Mouse (Mus musculus) heart, embryonic 14.5 days (tissue): ENCODE data around the gene Etfbkmt. TPM values are rescaled to one million over a fixed set of nuclear protein-coding genes. Genes with fewer than 3 reads are reported as not detected.
"Not testable (repeated sequence)": the region's sequence is repeated elsewhere in the genome, so short reads cannot be mapped to it uniquely, and the experiment has no call there.

ENCODE experiments used
- ATAC-seq: fragments of 200-750 bp; cut with Nextera tagmentation; 2 replicates; pipeline ENCODE4 v1.8.0; 2017; ENCODE audit warnings: low read depth, moderate TSS enrichment; ENCODE audit not compliant: insufficient number of reproducible peaks, insufficient read depth, low FRiP score
- H3K27ac ChIP-seq, 2 experiments: fragments of 200-500 bp in 1 of 2; fragments of 300-500 bp in 1 of 2; sonication (generic) in 1 of 2; replicated peaks in 1 of 2; 2 replicates each; pipeline ENCODE4 v1.5.1; 2012 to 2014; ENCODE audit warnings: low read depth in 2 of 2, low read length in 2 of 2, control low read depth in 1 of 2, mild to moderate bottlenecking in 1 of 2, mixed read lengths in 1 of 2; ENCODE audit not compliant: control insufficient read depth in 1 of 2, insufficient read depth in 1 of 2
- H3K27me3 ChIP-seq: fragments of 300-500 bp; sonication (generic); 2 replicates; pipeline ENCODE4 v1.6.1; 2014; ENCODE audit warnings: mild to moderate bottlenecking, low read length, control low read depth; ENCODE audit not compliant: control insufficient read depth, insufficient read depth
- H3K36me3 ChIP-seq: fragments of 300-500 bp; sonication (generic); 2 replicates; pipeline ENCODE4 v1.6.1; 2014; ENCODE audit warnings: mild to moderate bottlenecking, control low read depth, low read length, mixed read lengths; ENCODE audit not compliant: control insufficient read depth, insufficient read depth
- H3K4me1 ChIP-seq, 2 experiments: fragments of 200-500 bp in 1 of 2; fragments of 300-500 bp in 1 of 2; sonication (generic) in 1 of 2; 2 replicates each; pipeline ENCODE4 v1.6.1; 2012 to 2014; ENCODE audit warnings: low read length in 2 of 2, control low read depth in 1 of 2, mixed read lengths in 1 of 2; ENCODE audit not compliant: control insufficient read depth in 2 of 2, insufficient read depth in 2 of 2
- H3K4me2 ChIP-seq: fragments of 300-500 bp; sonication (generic); 2 replicates; pipeline ENCODE4 v1.6.1; 2014; ENCODE audit warnings: mild to moderate bottlenecking, low read length
- H3K4me3 ChIP-seq, 2 experiments: fragments of 200-500 bp in 1 of 2; fragments of 300-500 bp in 1 of 2; sonication (generic) in 1 of 2; 2 replicates each; pipeline ENCODE4 v1.5.1; 2012 to 2014; ENCODE audit warnings: low read length in 2 of 2, mild to moderate bottlenecking in 2 of 2, control low read depth in 1 of 2, low read depth in 1 of 2, moderate library complexity in 1 of 2; ENCODE audit not compliant: control insufficient read depth in 1 of 2, insufficient read depth in 1 of 2
- H3K9ac ChIP-seq: fragments of 300-500 bp; sonication (generic); 2 replicates; pipeline ENCODE4 v1.6.1; 2014; ENCODE audit warnings: mild to moderate bottlenecking, low read length
- H3K9me3 ChIP-seq: fragments of 300-500 bp; sonication (generic); 2 replicates; pipeline ENCODE4 v1.6.1; 2016; ENCODE audit warnings: low read length, control low read depth; ENCODE audit not compliant: control insufficient read depth
- WGBS: fragments of 180-500 bp; shearing (Covaris S2); extraction: QIAGEN DNeasy Blood & Tissue Kit; methylation state at CpG from one replicate; pipeline ENCODE4 v1.1.7; 2014; 5-methylcytosine and 5-hydroxymethylcytosine counted together
- polyA plus RNA-seq: library from polyadenylated mRNA; unstranded; fragments of >200 nt; fragmentation: Nextera tagmentation; extraction: Ambion mirVana; gene quantifications from 2 replicates; pipeline ENCODE4 v1.2.1, GENCODE M21; 2014

Etfbkmt gene
- polyA plus RNA-seq, 1 experiment from 2014 or later, result 15.5 TPM

DNA sequence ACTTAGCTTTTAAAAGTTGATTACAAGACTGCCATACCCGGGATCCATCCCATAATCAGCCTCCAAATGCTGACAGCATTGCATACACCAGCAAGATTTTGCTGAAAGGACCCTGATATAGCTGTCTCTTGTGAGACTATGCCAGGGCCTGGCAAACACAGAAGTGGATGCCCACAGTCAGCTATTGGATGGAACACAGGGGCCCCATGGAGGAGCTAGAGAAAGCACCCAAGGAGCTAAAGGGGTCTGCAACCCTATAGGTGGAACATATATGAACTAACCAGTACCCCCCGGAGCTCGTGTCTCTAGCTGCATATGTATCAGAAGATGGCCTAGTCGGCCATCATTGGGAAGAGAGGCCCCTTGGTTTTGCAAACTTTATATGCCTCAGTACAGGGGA is 30.3 kb downstream of the Etfbkmt start:
- H3K27ac ChIP-seq, H3K27me3 ChIP-seq, H3K4me3 ChIP-seq, ATAC-seq, H3K4me1 ChIP-seq, H3K9ac ChIP-seq, H3K4me2 ChIP-seq, H3K9me3 ChIP-seq: not testable (repeated sequence)
- WGBS, result 88% methylated on average over 4 of the region's 4 CpGs
- peaks cover 39% of the 10 kb centered on the region for H3K36me3 ChIP-seq

DNA sequence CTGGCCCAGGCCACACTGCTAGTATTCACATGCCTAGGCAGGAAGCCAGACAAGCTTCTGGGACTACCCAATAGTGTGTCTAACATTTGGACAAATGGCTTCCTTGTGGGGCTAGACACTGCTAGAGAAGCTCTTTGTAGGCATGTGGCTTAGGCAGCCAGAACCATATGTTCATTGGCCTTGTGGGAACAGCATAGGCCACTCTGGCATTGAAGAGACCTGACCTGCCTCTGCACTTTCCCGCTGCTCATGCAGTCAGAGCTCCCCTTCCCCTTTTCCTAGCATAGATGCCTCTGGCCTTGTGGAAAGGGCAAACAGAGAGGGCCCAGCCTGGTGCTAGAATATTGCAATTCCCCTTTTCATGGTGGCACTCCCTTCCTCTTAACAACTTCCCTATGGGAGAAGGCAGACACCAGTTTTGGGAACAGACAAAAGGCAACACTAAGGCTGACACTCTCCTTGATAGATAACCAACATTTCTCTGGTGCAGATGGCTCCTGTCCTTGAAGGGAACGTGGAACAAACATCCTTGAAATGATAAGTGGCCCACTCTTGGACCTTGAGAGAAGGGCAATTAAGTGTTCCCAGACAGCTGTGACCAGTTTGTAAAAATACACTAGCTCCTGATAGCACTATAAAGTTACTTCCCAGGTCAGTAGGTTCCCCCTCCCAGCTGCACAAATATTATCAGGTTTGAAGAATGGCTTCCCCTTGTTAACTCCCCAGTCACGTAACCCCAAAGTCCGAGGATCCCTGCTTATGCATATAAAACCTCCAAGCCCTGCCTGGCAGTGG is 34.4 kb downstream of the Etfbkmt start:
- Histone ChIP-seq H3K4me3 (no peak overlapping the region), H3K9me3 (no peaks in the 10 kb centered on the region), H3K4me1 (peaks cover 0 to 4% of the 10 kb centered on the region in 2 experiments; a peak in 1 of 4 replicates), H3K27me3 (no peaks in the 10 kb centered on the region), H3K27ac (no peak overlapping the region), H3K9ac (no peak overlapping the region), H3K4me2 (no peak overlapping the region), H3K36me3 (peaks cover 51% of the 10 kb centered on the region)
- no peak for ATAC-seq
- WGBS, result 46% methylated on average over 4 of the region's 4 CpGs

DNA sequence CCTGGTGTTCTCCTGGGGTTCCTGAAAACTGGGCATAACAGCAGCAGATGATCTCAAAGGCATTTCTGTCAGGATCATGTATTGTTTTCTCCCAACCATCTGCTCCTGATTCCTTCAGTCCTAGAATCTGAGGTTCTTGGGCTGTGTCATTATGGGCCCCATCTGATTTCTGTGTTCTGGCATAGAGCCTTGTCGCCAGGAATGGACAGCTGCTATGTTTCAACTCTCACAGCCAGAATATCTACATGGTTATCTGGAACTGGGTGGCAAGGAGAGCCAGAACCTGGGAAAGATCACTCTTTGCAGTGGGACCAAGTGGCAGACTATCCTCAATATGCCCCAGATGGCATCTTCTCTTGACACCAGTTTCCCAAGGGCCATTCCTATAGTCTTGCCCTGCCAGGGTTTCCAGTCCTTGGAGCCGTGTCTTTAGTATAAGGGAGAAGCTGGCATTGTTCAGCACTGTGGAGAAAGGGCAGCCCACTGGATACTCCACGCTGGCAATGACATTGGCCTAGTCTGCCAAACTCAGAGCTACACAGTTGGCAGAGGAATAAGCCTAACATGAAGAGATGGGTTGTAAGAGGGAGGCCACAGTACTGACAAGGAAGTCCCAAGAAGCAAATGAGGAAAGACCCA is 35.4 kb downstream of the Etfbkmt start:
- Histone ChIP-seq H3K4me1 (peaks cover 0 to 4% of the 10 kb centered on the region in 2 experiments; a peak in 1 of 4 replicates), H3K4me3 (no peak overlapping the region), H3K9me3 (no peaks in the 10 kb centered on the region), H3K27ac (no peak overlapping the region; a peak in 1 of 4 replicates), H3K9ac (no peak overlapping the region), H3K36me3 (peaks cover 56% of the 10 kb centered on the region), H3K27me3 (no peaks in the 10 kb centered on the region), H3K4me2 (no peak overlapping the region)
- 78% methylated on average over 3 of the region's 3 CpGs for WGBS
- no peak for ATAC-seq

DNA sequence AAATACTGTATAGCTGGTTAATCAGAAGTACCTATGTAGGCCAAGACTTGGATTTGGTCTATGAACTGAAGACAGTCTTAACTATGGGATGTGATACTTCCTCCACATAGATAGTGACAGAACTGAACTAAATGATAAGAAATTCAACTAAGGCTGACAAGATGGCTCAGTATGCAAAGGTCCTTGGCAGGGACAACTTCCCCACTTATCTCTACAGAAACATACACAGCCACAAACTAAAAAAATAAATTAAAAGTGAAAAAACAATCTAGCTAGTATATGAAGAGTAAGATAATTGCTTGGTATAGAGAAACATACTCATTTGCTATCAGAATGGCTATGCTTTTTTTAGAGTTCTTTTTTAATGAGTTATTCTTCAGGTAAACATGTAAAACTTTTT is 39.4 kb downstream of the Etfbkmt start:
- ATAC-seq, result no peak

GRCm38 (mm10) chr6:149184007-149184406 is 44.4 kb downstream of the Etfbkmt start:
- H3K27ac ChIP-seq, result no peak overlapping the region
- peaks cover 8% of the 10 kb centered on the region for H3K9me3 ChIP-seq
- H3K4me1 ChIP-seq, result peaks cover 2 to 13% of the 10 kb centered on the region in 2 experiments; a peak in 3 of 4 replicates
- no peak overlapping the region for H3K9ac ChIP-seq
- no peaks in the 10 kb centered on the region for H3K27me3 ChIP-seq
- ATAC-seq, result no peak
- no peak overlapping the region for H3K4me2 ChIP-seq
- 90% methylated on average over 1 of the region's 1 CpGs for WGBS
- H3K4me3 ChIP-seq, result no peak overlapping the region
- H3K36me3 ChIP-seq, result peaks cover 48% of the 10 kb centered on the region

More for the DNA sequence above, 39.4 kb downstream of the Etfbkmt start:
- peaks cover 87% of the 10 kb centered on the region for H3K36me3 ChIP-seq
- H3K4me2 ChIP-seq, result no peak overlapping the region
- H3K9ac ChIP-seq, result no peak overlapping the region
- H3K4me1 ChIP-seq, result peaks cover 0 to 3% of the 10 kb centered on the region in 2 experiments; a peak in 1 of 4 replicates
- H3K9me3 ChIP-seq, result peaks cover 8% of the 10 kb centered on the region
- no peak overlapping the region for H3K27ac ChIP-seq
- no peak overlapping the region for H3K4me3 ChIP-seq
- H3K27me3 ChIP-seq, result no peaks in the 10 kb centered on the region

DNA sequence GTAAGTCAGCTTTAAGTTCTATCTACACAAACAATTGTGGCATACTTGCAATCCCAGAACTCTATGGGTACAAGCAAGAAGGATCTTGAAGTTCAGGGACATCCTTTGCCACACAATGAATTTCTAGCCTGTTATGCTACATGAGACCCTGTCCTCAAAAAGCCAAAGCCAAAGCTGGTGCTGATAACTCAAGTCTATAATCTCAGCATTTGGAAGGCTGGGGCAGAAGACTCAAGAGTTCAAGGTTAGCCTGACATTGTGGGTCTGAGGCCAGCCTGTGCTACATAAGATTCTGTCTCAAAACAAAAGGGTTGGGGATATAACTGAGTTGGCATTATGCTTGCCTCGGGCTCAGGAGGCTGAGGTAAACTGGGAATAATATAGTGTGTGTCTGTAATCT is 47.7 kb downstream of the Etfbkmt start:
- no peak for ATAC-seq
- Histone ChIP-seq H3K9me3 (peaks cover 6% of the 10 kb centered on the region; the same call in 1 of the 2 replicates), H3K36me3 (peaks cover 17% of the 10 kb centered on the region), H3K4me1 (peaks cover 2 to 13% of the 10 kb centered on the region in 2 experiments; a peak in 3 of 4 replicates), H3K9ac (peak overlapping the region; percentile 97), H3K27me3 (no peaks in the 10 kb centered on the region), H3K4me3 (peak overlapping the region; percentile 20 to 86; a peak in 3 of 4 replicates), H3K27ac (no peak overlapping the region), H3K4me2 (peak overlapping the region; percentile 76)
- WGBS, result 68% methylated on average over 1 of the region's 1 CpGs

GRCm38 (mm10) chr6:149188041-149188924 is 48.6 kb downstream of the Etfbkmt start, which contains the start of gene Amn1:
Gene Amn1 (minus strand): TSS chr6:149188712.
- Histone ChIP-seq H3K9ac (peak within 1 kb of the TSS; percentile 97), H3K36me3 (peaks cover 9% of the 10 kb centered on the region), H3K4me2 (peak within 1 kb of the TSS; percentile 76), H3K27me3 (no peaks in the 10 kb centered on the region), H3K4me1 (peaks cover 2 to 13% of the 10 kb centered on the region in 2 experiments; a peak in 3 of 4 replicates), H3K9me3 (no peaks in the 10 kb centered on the region), H3K4me3 (peak within 1 kb of the TSS; percentile 86 to 98), H3K27ac (peak within 1 kb of the TSS; percentile 95 to 98)
- WGBS, result under 1% methylated on average over 34 of the region's 34 CpGs
- peak; percentile 99 for ATAC-seq
